Mouse (Mus musculus): ENCODE data around the gene Vav1. TPM values are rescaled to one million over a fixed set of nuclear protein-coding genes. Genes with fewer than 3 reads are reported as not detected.
A peak's percentile ranks its signal among the peaks of the same experiment; 100 is the strongest.

The Vav1 gene
- polyA plus RNA-seq, 1 experiment from 2014 or later, result 1.4 TPM

DNA sequence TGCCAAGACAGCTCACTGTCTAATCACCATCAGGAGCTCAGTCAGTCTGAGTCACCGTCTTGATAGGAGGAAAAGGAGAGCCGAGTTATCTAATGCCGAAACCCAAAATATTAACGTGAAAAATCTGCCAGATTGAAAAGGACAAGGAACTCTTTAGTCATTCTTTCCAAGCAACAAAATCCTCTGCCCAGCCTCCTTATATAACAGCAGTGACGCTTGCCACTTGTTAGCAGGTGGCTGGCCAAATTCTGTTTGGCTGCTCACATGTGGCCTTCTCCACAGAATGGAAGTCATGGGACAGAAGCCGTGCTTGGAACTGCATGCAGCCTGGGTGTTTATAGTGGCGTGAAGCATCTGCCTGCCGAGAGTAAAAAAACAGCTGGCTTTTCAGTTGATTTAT is 19.2 kb upstream of the Vav1 start:
- 91% methylated on average over 8 of the region's 8 CpGs for WGBS
- Histone ChIP-seq H3K36me3 (replicated peaks) (peaks cover 96% of the 10 kb centered on the region), H3K9me3 (no peaks in the 10 kb centered on the region), H3K4me3 (no peak overlapping the region), H3K4me1 (peaks cover under 1% of the 10 kb centered on the region; the same call in 1 of the 2 replicates), H3K27ac (replicated peaks) (no peak overlapping the region), H3K27me3 (replicated peaks; ENCODE audit: low read depth, poor library complexity, severe bottlenecking) (no peaks in the 10 kb centered on the region)
- no peak for DNase-seq (ENCODE audit: low spot score)

DNA sequence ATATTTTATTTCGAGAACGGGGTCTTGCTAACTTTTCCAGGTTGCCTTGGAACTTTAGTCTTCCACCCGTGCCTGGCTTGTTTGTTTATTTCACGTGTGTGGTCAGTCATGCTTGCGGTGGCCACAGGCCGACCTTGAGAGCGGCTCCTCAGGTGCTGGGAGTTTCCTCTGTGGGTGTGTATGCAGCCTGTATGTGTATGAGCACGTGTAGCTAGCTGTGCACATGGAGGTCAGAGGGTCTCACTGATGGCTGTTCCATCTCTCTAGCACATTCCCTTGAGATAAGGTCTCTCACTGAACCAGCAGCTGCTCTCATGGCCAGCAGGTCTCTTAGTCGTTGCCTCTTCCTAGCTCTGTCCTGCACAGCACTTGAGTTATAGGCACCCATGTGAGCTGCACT is 18.5 kb upstream of the Vav1 start:
- peaks cover 6% of the 10 kb centered on the region for H3K4me1 ChIP-seq
- 92% methylated on average over 9 of the region's 9 CpGs for WGBS
- no peak overlapping the region for H3K4me3 ChIP-seq
- H3K27me3 ChIP-seq (replicated peaks; ENCODE audit: low read depth, poor library complexity, severe bottlenecking), result no peaks in the 10 kb centered on the region
- no peak overlapping the region for H3K27ac ChIP-seq (replicated peaks)
- DNase-seq (ENCODE audit: low spot score), result no peak
- H3K9me3 ChIP-seq, result no peaks in the 10 kb centered on the region
- peaks cover 90% of the 10 kb centered on the region for H3K36me3 ChIP-seq (replicated peaks)

DNA sequence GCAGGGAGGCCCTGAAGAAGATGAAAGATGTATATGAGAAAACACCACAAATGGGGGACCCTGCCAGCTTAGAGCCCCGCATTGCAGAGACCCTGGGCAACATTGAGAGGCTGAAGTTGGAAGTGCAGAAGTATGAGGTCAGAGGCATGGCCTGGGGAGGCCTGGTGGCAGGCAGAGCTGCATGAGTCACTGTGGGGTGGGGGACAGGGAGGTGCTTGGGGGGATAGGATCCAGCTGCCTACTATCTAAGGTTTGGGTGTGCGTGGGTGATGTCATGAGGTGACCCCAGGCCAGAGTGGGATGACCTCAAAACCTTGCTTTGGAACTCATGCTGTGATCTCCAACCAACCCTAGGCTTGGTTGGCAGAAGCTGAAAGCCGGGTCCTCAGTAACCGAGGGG is 17.6 kb upstream of the Vav1 start:
- WGBS, result 89% methylated on average over 4 of the region's 4 CpGs
- H3K4me3 ChIP-seq, result no peak overlapping the region
- DNase-seq (ENCODE audit: low spot score), result no peak
- H3K27ac ChIP-seq (replicated peaks), result no peak overlapping the region
- no peaks in the 10 kb centered on the region for H3K27me3 ChIP-seq (replicated peaks; ENCODE audit: low read depth, poor library complexity, severe bottlenecking)
- H3K36me3 ChIP-seq (replicated peaks), result peaks cover 81% of the 10 kb centered on the region
- H3K9me3 ChIP-seq, result no peaks in the 10 kb centered on the region
- peaks cover 10% of the 10 kb centered on the region for H3K4me1 ChIP-seq

DNA sequence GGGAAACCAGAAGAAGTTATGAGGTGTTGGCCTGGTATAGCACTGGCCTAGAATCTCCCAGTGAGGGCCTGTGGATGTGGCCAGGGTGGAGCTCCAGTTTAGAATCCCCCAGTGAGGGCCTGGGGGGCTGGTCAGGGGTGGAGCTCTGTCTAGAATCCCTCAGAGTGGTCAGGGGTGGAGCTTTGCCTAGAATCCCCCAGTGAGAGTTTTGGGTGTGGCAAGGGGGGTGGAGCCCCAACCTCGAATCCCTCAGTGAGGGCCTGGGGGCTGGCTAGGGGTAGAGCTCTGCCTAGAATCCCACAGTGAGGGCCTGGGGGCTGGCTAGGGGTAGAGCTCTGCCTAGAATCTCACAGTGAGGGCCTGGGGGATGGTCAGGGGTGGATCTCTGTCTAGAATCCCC is 17.1 kb upstream of the Vav1 start:
- no peak for DNase-seq (ENCODE audit: low spot score)
- Histone ChIP-seq H3K36me3 (replicated peaks) (peaks cover 76% of the 10 kb centered on the region), H3K27me3 (replicated peaks; ENCODE audit: low read depth, poor library complexity, severe bottlenecking) (no peaks in the 10 kb centered on the region), H3K27ac (replicated peaks) (no peak overlapping the region), H3K9me3 (no peaks in the 10 kb centered on the region), H3K4me1 (peaks cover 10% of the 10 kb centered on the region), H3K4me3 (no peak overlapping the region)
- WGBS, result 46% methylated on average over 1 of the region's 1 CpGs

DNA sequence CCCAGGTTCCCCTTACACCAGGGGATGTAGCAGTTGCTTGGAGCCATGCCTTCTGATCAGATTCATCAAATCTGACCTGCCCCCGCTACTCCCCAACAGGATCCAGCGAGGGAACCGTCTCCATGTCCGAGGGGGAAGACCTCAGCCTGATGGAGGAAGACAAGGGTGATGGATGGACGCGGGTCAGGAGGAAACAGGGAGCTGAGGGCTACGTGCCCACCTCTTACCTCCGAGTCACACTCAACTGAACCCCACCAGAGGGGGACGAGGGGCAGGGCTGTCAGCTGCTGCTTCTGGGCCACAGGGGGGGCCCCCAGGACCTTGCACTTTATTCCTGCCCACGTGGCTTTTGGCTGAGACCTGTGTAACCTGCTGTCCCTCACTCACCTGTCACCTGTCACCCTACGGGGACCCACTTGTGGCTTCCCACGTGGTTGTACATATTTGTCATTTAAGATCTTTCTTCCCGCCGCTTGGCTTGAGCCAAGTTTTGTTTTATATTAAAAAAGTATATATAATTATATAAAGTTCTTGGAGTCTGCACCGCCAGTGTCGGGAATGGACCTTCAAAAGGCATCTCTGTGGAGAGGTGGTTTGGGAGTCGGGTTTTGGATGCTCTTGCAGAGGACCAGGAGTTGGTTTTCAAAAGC is 15.9 kb upstream of the Vav1 start:
- WGBS, result 89% methylated on average over 17 of the region's 17 CpGs
- Histone ChIP-seq H3K4me3 (no peak overlapping the region), H3K27me3 (replicated peaks; ENCODE audit: low read depth, poor library complexity, severe bottlenecking) (no peaks in the 10 kb centered on the region), H3K36me3 (replicated peaks) (peaks cover 65% of the 10 kb centered on the region), H3K27ac (replicated peaks) (no peak overlapping the region), H3K9me3 (no peaks in the 10 kb centered on the region), H3K4me1 (peaks cover 10% of the 10 kb centered on the region)
- no peak for DNase-seq (ENCODE audit: low spot score)

DNA sequence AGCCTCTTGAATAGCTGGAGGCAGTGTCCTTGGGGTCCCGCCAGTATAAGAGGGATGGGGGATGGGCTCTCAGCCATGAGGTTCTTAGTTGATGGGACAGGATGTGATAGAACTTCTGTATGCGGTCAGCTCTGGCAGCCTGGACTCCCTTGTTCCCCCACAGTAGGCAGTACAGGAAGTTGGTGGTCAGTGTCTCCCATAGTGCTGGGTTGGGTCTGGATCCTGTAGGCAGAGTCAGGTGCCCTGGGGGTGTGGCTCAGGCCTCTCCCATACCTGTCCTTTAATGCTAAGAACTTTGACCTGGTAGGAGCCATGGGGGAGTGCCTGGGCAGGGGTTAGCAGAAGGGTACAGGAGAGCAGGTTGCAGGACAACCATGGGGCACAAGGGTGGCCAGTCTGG is 14.7 kb upstream of the Vav1 start:
- no peak overlapping the region for H3K27ac ChIP-seq (replicated peaks)
- H3K9me3 ChIP-seq, result no peaks in the 10 kb centered on the region
- no peaks in the 10 kb centered on the region for H3K27me3 ChIP-seq (replicated peaks; ENCODE audit: low read depth, poor library complexity, severe bottlenecking)
- peaks cover 53% of the 10 kb centered on the region for H3K36me3 ChIP-seq (replicated peaks)
- 79% methylated on average over 2 of the region's 2 CpGs for WGBS
- DNase-seq (ENCODE audit: low spot score), result no peak
- H3K4me3 ChIP-seq, result no peak overlapping the region
- peaks cover 10% of the 10 kb centered on the region for H3K4me1 ChIP-seq

DNA sequence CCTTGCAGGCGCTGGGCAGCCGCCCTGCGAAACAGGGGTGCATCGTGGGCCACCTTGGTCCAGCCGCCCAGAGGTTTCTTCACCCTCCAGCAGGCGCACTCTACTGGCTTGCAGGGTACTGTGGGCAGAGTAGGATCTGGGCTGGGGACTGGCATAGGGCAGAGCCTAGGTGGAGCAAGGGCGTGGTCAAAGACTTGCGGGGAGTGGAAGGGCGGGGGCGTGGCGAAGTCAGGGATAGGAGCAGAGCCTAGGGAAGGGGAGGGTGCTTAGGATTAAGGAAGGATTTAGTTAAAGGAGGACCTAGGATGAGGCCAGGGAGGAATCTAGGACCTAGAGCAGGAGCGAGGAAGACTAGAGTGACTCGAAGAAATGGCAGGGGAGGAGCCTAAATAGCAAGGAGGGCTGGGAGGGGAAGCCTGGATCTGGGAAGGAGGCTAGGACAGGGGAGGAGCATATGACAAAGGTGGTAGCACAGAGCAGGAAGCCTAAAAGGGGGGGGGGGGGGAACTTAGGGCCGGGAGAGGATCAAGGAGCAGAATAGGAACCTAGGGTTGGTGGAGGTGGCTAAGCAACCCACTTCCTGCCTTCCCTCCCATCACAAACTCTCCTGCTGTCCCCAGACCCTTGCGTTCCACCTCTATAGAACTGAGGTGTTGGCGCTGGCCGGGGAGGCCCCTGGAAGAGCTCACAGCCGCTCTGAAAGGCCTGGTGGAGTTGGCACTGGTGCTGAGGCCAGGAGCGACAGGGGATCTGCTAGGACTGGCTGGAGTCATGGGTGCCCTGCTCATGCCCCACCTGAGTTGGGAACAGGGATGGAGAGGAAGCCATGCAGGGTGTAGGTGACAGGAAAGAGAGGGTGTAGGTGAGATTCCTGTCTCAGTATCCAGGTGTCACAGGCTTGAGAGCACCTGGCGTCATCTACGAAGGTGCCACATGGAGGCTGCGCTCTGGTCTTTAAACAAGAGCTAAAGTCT is 13.6 kb upstream of the Vav1 start:
- H3K4me3 ChIP-seq, result peak overlapping the region; percentile 26; the same call in 1 of the 2 replicates
- peaks cover 10% of the 10 kb centered on the region for H3K4me1 ChIP-seq
- peaks cover 42% of the 10 kb centered on the region for H3K36me3 ChIP-seq (replicated peaks)
- peak; percentile 33 for DNase-seq (ENCODE audit: low spot score)
- H3K27ac ChIP-seq (replicated peaks), result no peak overlapping the region
- WGBS, result 25% methylated on average over 21 of the region's 22 CpGs
- H3K9me3 ChIP-seq, result no peaks in the 10 kb centered on the region
- no peaks in the 10 kb centered on the region for H3K27me3 ChIP-seq (replicated peaks; ENCODE audit: low read depth, poor library complexity, severe bottlenecking)

DNA sequence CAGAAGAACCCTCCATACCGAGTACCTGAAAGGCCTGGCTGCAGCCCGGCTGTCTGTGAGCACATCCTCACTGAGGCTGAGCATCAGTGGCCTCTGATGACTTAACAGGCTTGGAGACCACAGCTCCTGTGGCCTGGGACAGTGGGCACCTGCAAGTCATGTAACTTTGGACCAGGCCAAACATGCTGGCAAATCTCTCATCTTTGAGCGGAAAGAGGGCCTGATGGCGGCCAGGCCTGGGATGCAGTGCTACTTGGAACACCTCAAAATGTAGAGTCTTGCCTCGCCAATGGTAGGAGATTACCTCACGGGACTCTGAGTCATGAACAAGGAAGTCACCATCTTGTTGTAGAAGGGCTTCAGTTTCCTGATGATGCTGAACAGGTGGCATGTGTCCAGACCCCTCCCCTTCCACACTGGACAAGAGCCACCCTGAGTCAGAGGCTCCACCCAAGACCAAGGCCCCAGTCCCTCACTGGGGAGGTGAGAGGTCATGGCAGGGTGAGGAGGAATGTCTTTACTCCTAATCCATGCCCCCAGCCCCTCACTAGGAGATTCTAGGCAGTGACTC is 11.3 kb upstream of the Vav1 start:
- H3K4me3 ChIP-seq, result no peak overlapping the region
- H3K36me3 ChIP-seq (replicated peaks), result peaks cover 19% of the 10 kb centered on the region
- peaks cover 10% of the 10 kb centered on the region for H3K4me1 ChIP-seq
- no peaks in the 10 kb centered on the region for H3K9me3 ChIP-seq
- peaks cover 9% of the 10 kb centered on the region; the same call in 1 of the 2 replicates for H3K27me3 ChIP-seq (replicated peaks; ENCODE audit: low read depth, poor library complexity, severe bottlenecking)
- H3K27ac ChIP-seq (replicated peaks), result no peak overlapping the region; the same call in 1 of the 2 replicates
- 89% methylated on average over 6 of the region's 6 CpGs for WGBS
- no peak for DNase-seq (ENCODE audit: low spot score)

DNA sequence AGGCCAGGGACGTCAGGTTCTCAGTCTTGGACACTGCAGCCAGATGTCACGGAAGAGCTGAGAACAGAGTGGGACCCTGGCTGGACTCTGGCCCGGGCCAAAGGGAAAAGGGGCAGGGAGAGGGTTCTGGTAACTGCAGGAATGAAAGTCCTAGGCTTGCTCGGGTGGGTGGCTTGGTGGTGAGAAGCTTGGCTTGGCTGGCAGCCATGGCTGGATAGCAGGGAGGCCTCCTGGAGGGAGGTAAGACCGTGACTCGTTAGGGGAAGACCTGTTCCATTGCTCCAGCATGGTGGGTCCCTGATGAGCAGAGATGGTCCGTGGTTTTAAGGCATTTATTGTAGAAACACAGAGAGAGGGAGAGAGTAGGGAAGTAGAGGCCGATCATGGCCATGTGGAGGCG is 7.6 kb upstream of the Vav1 start:
- 71% methylated on average over 9 of the region's 9 CpGs for WGBS
- Histone ChIP-seq H3K4me1 (peaks cover 17% of the 10 kb centered on the region), H3K9me3 (no peaks in the 10 kb centered on the region), H3K27ac (replicated peaks) (no peak overlapping the region), H3K4me3 (no peak overlapping the region), H3K27me3 (replicated peaks; ENCODE audit: low read depth, poor library complexity, severe bottlenecking) (peaks cover 45% of the 10 kb centered on the region), H3K36me3 (replicated peaks) (no peaks in the 10 kb centered on the region)
- DNase-seq (ENCODE audit: low spot score), result no peak

DNA sequence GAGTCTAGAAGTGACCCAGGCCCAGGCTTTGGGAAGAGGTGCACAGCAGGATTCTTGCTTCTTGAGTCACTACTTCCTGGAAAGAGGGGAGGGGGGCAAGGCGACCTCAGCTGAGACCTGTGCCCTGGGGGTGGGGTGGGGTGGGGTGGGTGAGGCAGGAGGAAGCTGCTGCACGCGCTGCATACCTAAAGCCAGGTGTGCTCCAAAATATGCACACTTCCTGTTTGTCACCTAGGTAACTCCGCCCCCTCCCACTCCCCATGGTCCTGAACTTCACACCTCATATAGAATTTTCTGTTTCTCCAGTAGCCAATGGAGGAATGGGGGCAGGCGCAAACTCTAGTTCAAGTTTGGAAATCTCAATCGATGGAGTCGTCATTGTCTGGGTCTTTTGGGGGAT is 5.1 kb upstream of the Vav1 start:
- Histone ChIP-seq H3K9me3 (no peaks in the 10 kb centered on the region), H3K36me3 (replicated peaks) (no peaks in the 10 kb centered on the region), H3K27ac (replicated peaks) (no peak overlapping the region), H3K27me3 (replicated peaks; ENCODE audit: low read depth, poor library complexity, severe bottlenecking) (peaks cover 55% of the 10 kb centered on the region), H3K4me1 (peaks cover 17% of the 10 kb centered on the region), H3K4me3 (no peak overlapping the region)
- DNase-seq (ENCODE audit: low spot score), result no peak
- 43% methylated on average over 7 of the region's 7 CpGs for WGBS

DNA sequence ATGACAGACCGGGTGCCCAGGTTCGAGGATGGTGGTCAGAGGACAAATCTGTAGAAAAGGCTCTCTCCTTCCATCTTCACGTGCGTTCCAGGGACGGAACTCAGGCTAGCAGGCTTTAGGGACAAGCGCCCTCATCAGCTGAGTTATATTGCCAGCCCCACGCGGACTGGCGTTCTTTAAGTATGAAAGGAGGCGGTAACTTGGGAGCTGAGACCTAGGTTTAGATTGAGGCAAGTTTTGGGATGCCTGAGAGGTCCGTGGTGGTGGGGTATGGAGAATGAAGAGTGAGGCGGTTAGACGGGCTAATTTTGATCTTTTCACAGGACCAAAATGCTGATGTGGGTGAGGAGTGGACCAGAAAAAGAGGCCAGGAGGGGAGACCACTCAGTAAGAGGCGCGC is 4.2 kb upstream of the Vav1 start:
- Histone ChIP-seq H3K4me1 (peaks cover 17% of the 10 kb centered on the region), H3K4me3 (peak overlapping the region; percentile 58), H3K9me3 (no peaks in the 10 kb centered on the region), H3K27ac (replicated peaks) (no peak overlapping the region), H3K27me3 (replicated peaks; ENCODE audit: low read depth, poor library complexity, severe bottlenecking) (peaks cover 62% of the 10 kb centered on the region), H3K36me3 (replicated peaks) (no peaks in the 10 kb centered on the region)
- 5% methylated on average over 15 of the region's 15 CpGs for WGBS
- peak; percentile 13 for DNase-seq (ENCODE audit: low spot score)

DNA sequence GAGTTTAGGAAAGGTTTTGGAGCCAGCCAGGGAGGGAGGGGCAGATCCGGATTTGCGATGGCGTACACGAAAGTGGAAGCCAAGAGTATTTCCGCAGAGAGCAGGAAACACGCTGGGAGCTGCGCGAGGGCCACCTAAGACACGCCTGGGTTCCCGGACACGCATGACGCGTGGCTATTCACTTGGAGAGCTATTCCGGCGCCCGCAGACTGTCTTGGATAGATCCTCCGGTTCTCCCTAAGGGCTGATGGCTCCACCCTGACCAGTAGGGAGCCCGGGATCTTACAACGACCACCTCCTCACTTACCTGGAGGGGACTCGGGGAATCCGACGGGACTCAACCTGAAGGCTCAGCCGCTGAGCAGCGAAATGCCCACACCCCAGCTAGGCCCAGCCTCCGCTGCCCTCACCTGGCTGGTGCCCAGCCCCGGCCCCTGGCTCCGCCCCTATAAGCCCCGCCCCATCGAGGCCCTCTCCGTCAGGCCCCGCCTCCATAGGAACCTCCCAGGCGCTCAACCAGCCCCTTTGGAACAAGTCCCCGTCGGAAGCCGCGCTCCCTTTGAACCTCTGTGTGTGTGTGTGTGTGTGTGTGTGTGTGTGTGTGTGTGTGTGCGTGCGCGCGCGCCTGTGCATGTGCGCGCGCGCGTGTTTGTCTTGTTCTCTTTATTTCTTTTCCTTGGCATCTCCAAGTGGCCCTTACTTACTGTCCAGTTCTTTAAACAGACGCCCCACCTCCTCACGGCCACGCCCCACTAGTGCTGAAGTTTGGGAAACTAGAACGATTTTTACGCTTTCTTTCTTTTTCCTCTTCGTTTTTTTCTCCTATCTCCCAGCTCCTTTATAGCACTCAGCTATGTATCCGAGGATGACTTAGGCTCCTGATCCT is 3.5 kb upstream of the Vav1 start:
- H3K27ac ChIP-seq (replicated peaks), result no peak overlapping the region
- under 1% methylated on average over 53 of the region's 53 CpGs for WGBS
- H3K27me3 ChIP-seq (replicated peaks; ENCODE audit: low read depth, poor library complexity, severe bottlenecking), result peaks cover 64% of the 10 kb centered on the region
- H3K4me1 ChIP-seq, result peaks cover 17% of the 10 kb centered on the region
- peak; percentile 81 for DNase-seq (ENCODE audit: low spot score)
- peak overlapping the region; percentile 58 for H3K4me3 ChIP-seq
- H3K9me3 ChIP-seq, result no peaks in the 10 kb centered on the region
- H3K36me3 ChIP-seq (replicated peaks), result no peaks in the 10 kb centered on the region

Measured in embryonic facial prominence, embryonic 10.5 days (tissue).